Mouse (Mus musculus): ENCODE measurements at regions not wholly inside any gene's neighbourhood (a gene's known extent, or its start where the extent isn't known, plus 50 kb on each side); places are given as distances from the start of the nearest gene placed in this dataset.

DNA sequence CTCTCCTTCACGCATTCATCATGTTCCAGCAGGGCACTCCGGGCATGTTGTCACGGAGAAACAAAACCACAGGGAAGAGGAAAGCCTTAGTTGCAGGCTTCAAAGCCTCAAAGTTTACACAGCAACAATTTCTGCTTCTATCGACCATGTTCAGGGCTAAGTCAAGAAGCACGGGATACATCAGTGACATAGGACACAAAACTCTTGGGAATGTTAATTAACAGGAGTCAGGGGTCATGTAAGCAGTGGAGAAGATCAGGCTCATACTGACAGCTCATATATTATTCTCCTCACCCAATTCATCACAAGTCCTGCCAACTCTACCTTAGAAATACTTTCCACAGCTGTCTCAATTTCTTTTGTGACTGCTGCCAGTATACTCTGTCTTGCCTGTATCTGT lies 133.0 kb upstream of the Btbd3 start:
- DNase-seq = no peak

DNA sequence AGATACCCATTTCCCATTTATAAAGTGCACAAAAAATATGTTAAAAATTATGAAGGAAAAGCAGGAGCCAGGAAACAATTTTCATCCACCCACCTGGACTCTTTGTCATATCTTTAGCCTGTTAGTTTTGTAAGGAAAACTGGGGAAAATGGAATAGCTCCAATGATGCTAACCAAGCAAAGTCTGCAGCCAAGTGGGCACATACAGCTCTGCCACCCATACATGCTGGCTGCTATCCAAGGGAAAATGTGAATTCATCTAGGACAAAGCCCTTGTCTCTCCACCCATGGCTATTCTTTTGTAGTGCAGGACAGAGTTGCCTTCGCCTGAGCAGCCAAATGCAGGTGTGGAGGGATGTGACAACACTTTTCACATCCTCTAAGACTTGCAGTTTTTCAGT lies 135.5 kb upstream of the Btbd3 start:
- no peak for DNase-seq

DNA sequence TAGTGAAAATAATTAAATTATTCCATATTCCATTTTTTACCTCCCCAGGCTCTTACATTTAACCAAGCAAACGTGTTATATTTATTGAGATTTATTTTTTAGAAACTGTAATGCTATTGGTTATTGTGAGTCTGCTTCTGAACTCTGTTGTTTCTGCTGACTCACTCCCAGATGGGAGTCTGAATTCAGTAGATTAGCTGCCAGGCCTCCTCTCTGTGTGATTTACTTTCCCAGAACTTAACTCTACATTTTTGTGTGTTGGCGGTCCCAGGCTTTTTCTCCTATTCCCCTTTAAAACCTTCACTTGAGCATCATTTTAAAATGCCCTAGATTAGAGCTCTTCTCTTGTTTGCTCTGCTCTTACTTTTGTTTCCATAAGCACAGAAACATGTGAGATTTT lies 136.2 kb upstream of the Btbd3 start:
- no peak for DNase-seq

DNA sequence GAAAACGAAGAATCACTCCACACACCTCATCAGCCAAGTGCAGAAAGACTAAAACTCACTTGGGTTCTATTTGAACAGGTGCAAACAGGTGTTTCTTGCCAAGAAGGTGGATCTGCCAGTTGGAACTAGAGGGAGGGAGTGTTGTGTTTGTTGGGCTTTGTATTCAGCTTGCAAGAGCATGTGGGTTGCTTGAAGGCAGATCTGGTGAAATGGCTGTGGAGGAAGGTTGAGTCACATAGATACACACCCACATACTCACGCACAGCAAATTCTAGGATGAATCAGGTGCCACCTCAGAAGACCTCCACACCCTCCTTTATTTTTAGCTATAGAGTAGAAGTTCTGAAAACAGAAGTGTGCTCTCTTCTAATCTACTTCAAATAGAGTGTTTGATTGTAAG lies 156.6 kb upstream of the Btbd3 start:
- DNase-seq = no peak

DNA sequence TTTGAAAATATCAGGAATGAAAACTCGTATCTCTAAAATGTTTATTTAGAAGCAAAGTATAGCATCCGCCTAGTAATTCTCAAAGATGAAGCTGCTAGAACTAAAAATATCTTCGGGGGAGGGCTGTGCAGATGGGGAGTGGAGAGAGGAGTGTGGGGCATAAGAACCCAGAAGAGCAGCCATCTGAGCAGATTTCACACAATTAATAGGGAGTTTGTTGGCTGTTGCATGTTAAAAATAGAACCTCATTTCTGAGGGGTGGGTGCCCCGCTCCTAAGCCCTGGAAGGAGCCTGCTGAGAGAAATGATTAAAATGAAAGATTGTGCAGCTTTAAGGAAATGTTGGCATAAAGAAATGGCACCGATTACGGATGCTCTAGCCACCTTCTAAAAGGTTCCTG lies 171.0 kb upstream of the Btbd3 start:
- DNase-seq = no peak

DNA sequence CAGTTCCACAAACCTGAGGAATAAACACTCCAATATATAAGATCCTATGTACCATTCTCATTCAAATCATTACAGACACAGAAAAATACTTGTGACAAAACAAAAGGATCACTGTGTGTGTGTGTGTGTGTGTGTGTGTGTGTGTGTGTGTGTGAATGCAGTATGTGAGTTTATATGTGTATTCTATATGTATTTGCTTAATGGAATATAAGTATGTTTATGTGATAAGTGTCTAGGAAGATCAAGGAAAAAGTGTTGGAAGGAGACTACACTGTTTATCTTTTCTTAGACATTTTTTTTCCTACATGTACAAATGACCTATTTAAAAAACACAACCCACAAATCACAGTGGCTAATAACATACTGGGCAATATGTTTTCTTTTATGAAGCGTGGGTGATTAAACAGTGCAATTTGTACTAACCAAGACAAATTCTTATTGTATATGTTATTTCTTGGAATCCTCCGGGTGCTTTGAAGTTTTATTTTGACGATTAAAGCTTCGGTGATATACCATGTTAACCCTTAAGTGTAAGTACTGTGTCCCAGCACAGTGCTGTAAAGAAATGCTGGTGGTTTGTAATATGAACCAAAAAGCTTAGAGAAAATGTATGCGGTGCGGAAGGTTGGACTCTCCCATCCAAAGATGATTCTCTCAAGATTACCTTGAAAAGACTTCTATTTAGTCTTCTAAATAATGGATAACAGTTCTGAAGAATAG lies 171.6 kb upstream of the Btbd3 start:
- DNase-seq = no peak

DNA sequence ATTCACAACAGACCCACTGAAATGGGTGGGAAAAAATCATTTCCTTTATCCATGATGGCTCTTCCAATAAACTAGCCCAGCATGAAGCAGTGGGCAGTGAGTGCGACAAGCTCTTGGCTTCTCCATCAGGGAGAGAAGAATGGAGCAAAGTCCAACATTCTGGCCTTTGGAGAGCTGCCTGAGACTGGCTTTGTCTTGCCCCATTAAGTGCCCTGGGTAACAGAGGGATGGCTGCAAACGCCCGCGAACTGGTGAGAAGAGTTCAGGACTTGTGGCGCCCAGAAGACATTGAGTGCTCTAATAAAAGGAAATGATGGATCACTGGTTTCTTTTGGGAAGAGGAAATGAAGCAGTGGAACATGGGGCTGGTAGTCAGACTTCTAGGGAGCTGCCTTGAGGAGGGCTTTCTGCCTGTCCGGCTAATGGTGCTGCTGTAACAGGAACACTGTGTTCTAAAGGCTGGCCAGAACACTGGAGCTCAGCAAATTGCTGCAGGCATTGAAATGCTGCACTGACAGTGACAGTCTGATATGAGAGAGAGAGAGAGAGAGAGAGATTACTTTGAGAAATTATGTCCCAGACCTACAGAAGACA lies 182.2 kb upstream of the Btbd3 start:
- no peak for DNase-seq

DNA sequence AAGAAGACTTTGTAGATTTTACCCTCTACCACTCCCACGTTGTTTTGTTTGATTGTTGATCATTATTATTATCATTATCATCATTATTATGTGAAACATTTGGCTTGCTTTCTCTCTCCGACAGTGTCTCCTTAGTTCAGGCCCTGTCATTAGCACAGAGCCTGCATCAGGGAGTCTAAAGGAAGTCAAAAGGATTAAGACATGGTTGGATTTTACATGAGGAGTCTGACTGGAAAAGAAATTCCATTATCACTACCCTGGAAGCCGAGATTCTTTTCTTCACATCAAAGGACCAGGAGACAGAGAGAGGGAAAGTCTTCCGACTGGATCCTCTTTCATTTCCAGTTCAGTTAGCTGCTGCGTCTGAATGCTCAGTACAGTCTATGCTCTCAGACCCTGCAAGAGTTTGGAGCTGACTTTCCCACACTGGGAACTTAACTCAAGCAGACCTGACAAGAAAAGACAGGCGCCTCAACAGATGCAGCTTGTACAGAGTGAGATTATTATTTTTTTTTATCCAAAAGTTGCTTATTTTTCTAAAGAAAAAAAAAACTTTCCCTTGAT lies 184.1 kb upstream of the Btbd3 start:
- DNase-seq = no peak

DNA sequence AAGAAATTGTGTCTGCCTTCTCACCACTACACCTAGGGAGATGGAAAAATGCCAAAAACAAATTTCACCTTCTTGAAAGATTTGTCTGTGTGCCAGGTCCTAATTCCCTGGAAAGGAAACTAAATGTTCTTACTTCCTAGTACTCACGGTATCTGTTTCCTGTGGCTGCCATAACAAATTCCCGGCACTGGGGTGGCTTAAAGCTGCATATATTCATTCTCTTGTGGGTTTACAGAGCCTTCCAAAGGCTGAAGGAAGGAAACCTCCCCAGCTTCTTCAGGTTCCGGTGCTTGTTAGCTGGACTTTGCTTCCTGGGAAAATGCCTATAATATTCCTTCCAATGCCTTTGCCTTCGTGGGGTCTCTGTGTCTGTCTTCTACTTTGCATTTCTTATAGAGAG lies 203.3 kb upstream of the Btbd3 start:
- DNase-seq = no peak

DNA sequence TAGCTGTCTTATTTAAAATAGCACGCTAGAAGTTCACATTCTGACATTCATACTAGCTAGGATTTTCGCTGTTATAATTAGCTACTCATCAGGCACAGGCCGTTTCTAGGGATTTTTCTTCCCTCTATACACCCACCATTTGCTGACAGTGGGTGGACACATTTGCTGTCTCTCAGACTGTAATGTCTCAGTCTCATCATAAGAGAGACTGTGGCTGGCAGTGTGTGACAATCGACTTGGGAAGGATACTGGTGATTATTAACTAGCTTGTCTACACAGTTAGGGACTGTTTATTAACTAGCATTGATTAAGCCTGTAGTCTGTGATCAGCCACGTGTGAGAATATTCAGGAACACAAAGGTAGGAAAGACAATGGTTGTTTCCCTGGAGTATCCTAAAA lies 208.0 kb upstream of the Btbd3 start:
- DNase-seq = no peak

DNA sequence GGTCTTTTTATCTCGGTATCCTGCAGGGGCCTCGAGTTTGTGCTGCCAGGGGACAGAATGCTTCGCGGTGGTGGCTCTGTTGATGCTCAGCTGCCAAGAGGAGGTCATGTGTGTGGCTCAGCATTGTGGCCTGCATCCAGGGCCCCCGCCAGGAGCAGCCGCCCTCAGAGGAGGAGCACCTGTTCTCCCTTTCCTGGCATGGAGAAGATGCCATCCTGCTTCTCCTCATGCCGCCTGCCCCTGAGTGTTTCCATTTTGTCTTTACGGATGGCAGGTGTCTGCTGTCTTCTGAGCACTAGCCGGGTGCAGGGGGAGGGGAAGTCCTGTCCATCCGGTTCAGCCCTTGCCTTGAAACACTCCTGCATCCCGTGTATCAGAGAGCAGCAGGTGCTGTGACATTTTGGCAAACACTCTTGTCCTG lies 208.6 kb upstream of the Btbd3 start:
- peak; percentile 15 for DNase-seq

DNA sequence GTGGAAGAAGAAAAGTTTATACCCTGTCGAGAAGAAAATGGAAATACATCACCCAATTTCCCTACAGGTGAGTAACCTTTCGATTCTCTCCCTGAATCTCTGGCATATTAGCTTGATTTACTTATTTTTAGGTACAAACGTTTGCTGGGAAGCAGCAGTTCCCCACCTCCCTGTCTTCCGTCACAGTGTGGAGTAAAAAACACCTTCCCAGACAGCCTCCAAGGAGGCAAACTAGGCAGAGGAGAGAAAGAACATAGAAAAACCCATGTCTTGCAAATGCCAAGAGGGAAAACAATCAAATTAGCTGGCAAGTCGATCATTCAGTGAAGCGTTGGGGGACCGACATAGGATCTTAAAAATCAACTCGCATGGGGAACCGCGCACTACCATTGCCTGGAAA lies 209.0 kb upstream of the Btbd3 start:
- no peak for DNase-seq

DNA sequence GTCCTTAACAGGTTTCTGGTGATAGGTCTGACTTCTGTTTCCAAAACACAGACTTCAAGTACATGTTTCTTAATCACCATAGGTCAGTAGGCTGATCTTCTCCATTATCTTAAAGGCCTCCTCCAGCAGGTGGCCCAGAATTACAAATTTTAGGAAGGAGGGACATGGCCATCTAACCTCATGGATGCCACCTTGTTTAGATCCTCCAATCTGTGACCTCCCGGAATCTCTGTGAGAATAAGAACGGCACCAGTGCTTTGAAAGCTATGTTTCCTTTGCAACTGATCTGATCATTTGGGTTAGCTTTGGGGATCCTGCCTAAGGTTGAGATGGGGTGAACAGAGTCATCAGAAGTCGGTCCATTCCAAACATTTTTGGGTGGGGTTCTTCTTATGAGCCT lies 209.4 kb upstream of the Btbd3 start:
- DNase-seq = no peak

DNA sequence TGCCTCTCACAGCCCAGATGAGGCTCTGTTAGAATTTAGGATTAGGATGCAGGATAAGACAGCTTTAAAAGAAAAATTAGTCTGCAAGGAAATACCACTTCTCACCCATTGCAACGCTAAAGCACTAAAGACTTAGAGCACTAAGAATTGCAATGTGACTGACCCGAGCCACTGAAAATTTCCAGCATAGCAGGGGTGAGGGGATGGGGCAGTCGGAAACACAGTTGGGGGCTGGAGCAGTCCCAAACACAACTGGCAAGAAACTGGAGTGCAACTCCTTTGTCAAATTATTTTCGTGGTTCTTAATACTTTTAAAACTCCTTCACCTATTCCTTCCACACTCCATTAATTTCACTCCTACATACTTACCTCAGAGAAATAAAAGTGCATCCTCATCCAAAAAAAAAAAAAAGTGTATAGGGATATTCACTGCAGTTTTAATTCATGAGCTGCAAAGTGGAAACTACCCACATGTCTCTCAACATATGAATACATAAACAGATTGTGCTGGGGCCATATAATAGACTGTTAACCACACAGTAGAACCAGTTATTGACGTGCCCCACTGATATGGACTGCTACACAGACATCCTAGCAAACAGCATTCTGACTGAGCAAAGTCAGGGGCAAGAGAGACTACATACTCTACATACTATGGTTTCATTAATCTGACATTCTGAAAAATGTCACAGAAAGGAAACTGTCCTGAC lies 210.3 kb upstream of the Btbd3 start:
- no peak for DNase-seq

DNA sequence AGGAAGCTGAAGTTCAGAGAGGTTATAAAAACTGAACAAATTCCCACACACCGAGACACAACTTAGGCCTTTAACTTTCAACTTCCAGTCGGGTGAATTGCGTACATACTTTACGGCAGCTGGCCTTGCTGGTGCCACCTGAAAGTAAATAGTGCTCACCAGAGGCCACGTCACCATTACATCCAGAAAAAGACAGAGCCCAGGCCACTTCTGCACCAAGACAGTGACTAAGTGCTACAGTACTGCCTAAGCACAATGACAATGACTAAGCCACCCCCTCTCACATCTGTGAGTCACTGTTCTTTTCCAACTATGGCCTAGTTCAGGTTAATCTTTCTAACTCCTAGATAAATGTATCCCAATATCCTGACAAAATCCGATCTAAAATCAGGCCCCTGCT lies 215.7 kb upstream of the Btbd3 start:
- no peak for DNase-seq

DNA sequence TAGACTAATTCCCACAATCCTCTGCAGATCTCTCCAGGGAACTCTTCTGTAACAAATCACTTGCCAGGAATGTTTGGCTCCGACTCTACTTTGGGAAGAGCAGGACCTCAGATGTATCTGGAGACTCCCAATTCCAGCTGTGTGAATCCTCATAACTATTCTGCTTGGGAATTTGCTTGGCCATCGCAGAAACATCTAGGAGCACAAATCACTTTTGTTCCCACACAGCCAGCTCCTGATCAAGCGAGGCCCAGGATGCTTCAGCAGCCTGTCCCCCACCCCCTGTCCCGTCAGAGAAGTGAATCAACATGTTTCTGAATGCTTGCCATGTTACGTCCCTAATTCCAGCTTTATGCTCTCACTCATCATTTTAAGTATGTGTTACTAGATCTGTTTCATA lies 216.1 kb upstream of the Btbd3 start:
- DNase-seq = no peak

DNA sequence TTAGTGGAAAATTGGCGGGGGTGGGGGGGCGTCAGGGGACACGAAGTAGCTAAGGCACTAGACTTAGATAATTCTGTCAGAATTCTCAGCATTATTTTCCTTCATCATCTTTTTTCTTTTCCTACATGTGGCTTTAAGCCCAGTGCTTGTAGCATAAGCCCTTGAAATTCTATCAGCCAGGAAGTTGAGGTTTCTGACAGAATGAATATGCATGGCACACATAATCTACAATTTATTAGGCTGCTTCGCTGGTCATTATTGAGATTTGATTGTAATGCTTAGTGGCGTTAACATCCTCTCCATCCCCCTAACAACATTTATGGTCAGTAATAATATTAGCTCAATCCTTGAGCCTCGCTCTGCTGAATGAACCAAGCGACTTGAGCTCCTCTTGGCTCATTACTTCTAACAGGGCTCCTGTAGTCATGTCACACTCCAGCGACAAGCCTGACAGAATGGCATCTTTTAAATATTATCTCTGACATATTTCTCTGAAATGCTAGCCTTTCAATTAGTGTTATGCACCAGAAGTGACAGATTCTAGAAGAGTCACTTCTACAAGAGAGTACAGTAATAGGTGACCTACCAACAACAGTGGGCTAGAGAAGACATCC lies 222.1 kb upstream of the Btbd3 start:
- DNase-seq = no peak

DNA sequence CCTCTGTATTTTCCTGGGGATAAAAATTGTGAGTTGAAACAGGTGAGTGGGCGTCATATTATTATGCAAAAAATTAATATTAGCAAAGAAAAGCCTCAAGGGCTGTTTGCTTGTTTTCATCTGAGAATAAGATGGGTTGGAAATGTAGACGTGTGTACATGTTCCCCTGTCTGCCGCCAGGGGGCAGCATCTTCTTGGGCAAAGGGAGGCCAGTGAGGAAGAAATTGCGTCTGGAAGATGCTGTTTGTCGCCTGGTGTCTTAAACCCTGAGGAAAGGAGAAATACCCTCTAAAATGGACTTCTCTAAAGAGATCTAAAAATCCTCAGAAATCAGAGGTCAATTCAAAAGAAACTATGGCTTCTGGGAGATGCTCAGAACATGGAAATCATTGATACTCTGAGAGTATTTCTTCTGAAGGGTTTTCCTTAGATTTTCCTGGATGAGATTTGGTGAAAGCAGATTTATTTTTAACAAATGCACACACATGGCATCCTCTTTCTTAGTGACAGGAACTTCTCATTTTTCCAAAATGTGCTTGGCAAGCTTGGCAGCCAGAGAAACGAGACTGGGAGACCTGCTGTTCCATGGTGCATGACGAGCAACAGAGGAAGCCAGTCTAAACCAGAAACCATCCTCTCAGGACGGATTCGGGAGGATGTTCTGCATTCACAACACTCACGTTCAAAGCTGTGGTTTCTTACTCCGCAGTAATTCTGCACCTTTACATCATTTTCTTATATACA lies 222.8 kb upstream of the Btbd3 start:
- DNase-seq = peak; percentile 84

DNA sequence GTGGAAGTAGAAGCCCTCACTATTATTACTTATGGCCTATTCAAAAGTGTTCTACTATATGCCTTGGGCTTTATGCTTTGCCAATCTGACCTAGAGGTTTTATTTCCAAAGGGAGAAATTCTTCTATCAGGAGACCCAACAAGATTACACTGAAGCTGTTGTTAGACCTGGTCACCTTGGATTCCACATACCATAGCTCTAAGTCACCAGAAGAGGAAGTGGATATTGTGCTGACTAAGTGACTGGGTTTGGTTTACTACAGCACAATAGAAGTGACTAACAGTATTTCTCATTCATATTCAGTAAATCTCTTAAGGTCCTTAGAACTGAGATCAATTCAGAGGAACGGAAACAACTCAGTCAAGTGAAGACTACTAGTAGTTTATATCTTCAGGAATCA lies 229.0 kb upstream of the Btbd3 start:
- DNase-seq = no peak

DNA sequence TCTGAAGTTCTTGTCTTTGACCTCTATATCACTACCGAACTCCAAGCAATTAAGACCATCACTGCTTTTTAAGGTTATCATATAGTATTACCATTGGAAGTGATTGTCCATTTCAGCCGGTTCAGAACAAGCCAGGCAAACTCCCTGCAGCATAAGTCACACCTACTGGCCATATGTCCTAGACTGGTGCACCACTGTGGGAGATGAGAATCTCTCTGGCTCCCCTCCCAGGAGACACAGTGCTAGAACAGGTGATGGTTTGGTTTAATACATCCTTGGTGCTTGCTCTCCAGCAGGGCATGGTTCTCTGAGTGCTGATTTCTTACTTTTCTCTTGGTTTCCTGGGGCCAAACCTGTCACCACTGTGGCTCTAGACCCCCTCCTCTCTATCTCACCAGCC lies 232.8 kb upstream of the Btbd3 start:
- no peak for DNase-seq

DNA sequence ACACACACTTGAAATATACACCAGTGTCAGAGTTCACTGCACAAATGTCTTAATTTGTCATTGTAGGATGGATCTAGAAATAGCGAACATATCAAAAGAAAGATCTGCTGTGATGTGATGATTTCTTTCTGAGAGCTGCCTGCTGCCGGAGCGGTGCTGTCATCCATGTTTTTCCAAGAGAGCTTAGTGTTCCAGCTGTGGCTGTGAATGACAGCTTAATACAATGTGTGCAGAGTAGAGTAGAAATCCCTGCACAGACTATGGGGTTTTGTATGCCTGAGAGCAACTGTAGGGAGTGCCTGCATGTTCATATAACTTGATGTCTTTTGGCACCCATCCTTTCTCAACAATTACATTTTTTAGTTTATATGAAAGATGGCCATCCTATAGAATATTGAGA lies 274.6 kb upstream of the Btbd3 start:
- DNase-seq = no peak

DNA sequence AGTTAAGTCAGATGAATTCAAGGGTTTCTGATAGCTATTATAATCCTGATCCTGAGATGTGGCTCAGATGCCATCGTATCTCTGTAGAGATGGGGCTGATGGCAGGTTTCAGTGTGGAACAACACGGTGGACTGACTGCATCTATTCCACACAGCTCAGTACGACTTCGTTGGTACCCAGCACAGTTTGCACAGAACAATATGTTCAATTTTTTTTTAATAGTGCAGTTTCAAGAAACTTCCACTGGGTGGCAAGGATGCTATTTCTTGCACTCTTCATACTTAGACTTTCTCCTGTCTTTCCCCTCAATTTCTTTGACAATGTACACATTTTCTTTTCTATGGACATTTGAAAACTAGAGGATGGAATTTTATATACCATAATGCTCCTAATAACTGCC lies 278.6 kb upstream of the Btbd3 start:
- DNase-seq = no peak

DNA sequence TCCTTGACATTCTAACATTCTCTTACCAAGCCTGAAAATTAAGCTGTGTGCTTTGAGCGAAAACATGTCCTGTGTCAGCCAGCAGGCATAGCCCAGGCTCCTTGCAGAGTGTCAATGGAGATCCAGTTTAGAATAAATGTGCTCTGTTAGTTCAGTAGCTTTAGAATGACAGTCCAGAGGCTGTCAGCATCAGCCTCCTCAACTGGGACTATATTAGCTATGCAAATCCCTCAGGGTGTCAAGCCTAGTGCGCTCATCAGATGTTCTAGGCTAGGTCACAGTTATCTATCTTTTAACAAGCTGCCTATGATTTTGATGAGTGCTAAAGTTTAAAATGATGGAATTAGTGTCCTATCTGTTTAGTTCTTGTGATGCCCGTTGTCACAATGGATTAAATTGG lies 281.7 kb upstream of the Btbd3 start:
- no peak for DNase-seq
